Mouse (Mus musculus) 416B (cell line): ENCODE data around the gene Slirp.
"Not testable (repeated sequence)": the region's sequence is repeated elsewhere in the genome, so short reads cannot be mapped to it uniquely, and the experiment has no call there.

Experiments
- DNase-seq: peaks from one replicate; pipeline ENCODE4 v3.0.0; 2011; ENCODE audit warnings: low read depth

Gene Slirp

GRCm38 (mm10) chr12:87428885-87429284 is 14.8 kb upstream of the Slirp start:
- DNase-seq = no peak

GRCm38 (mm10) chr12:87442177-87443114 is 1.2 kb upstream of the Slirp start:
- peak; percentile 80 for DNase-seq

GRCm38 (mm10) chr12:87443115-87443699 is 489 bp upstream of the Slirp start:
- no peak for DNase-seq

GRCm38 (mm10) chr12:87444211-87444610 is 515 bp downstream of the Slirp start:
- DNase-seq = peak; percentile 51

GRCm38 (mm10) chr12:87449456-87449855 is 5.8 kb downstream of the Slirp start:
- DNase-seq = no peak

- DNase-seq = no peak
Measured at GRCm38 (mm10) chr12:87464678-87465297, 21.1 kb downstream of the Slirp start.

GRCm38 (mm10) chr12:87470263-87471136 is 26.8 kb downstream of the Slirp start:
- peak; percentile 84 for DNase-seq

GRCm38 (mm10) chr12:87471421-87471963 is 27.8 kb downstream of the Slirp start:
- peak; percentile 43 for DNase-seq

GRCm38 (mm10) chr12:87471964-87472786 is 28.5 kb downstream of the Slirp start, which contains the start of gene Snw1:
Gene Snw1 (minus strand): TSS chr12:87472274.
- DNase-seq = peak; percentile 95

- no peak for DNase-seq
Measured at GRCm38 (mm10) chr12:87474756-87475155, 31.1 kb downstream of the Slirp start.

GRCm38 (mm10) chr12:87482482-87482881 is 38.8 kb downstream of the Slirp start:
- not testable (repeated sequence) for DNase-seq

GRCm38 (mm10) chr12:87488683-87489082 is 45.0 kb downstream of the Slirp start:
- peak; percentile 20 for DNase-seq

- DNase-seq = not testable (repeated sequence)
Measured at GRCm38 (mm10) chr12:87494421-87494820, 50.7 kb downstream of the Slirp start, which contains the start of gene Gm5788. Gene Gm5788 (plus strand): TSS chr12:87494721.
